Mouse (Mus musculus): ENCODE data around the gene Hyal2. TPM values are rescaled to one million over a fixed set of nuclear protein-coding genes. Genes with fewer than 3 reads are reported as not detected.

Hyal2 gene
- 143 and 155 TPM in 2 replicates for polyA plus RNA-seq (2014; fragmentation: Nextera tagmentation; extraction: Ambion mirVana)

GRCm38 (mm10) chr9:107567702-107568319 is at the start of gene Hyal2:
Gene Hyal2 (plus strand): TSS chr9:107567945.
- Histone ChIP-seq H3K27me3 (ENCODE audit: control insufficient read depth, insufficient read depth, low read length) (no peaks in the 10 kb centered on the region), H3K4me2 (ENCODE audit: low read depth, severe bottlenecking) (peak within 1 kb of the TSS; percentile 93), H3K36me3 (ENCODE audit: control insufficient read depth, insufficient read depth, low read length) (peaks cover 18% of the 10 kb centered on the region; the same call in 1 of the 2 replicates), H3K9ac (ENCODE audit: low read length) (peak within 1 kb of the TSS; percentile 89), H3K4me1 (ENCODE audit: control insufficient read depth, insufficient read depth, low read length) (peaks cover 26% of the 10 kb centered on the region), H3K27ac (replicated peaks; ENCODE audit: low read depth, low read length) (peak within 1 kb of the TSS; percentile 73), H3K4me3 (ENCODE audit: low read depth, low read length) (peak within 1 kb of the TSS; percentile 84), H3K9me3 (ENCODE audit: control insufficient read depth, low read length) (no peaks in the 10 kb centered on the region)
- WGBS = 5% methylated on average over 18 of the region's 18 CpGs
- peak; percentile 43 for DNase-seq (ENCODE audit: low spot score)
- ATAC-seq (ENCODE audit: insufficient number of reproducible peaks, low FRiP score, low TSS enrichment, low read depth) = no peak

GRCm38 (mm10) chr9:107520331-107520730 is 47.4 kb upstream of the Hyal2 start:
- ATAC-seq (ENCODE audit: insufficient number of reproducible peaks, low FRiP score, low TSS enrichment, low read depth) (no peak), DNase-seq (ENCODE audit: low spot score) (no peak)
- Histone ChIP-seq H3K27me3 (ENCODE audit: control insufficient read depth, insufficient read depth, low read length) (peaks cover 4% of the 10 kb centered on the region), H3K4me2 (ENCODE audit: low read depth, severe bottlenecking) (no peak overlapping the region), H3K9me3 (ENCODE audit: control insufficient read depth, low read length) (no peaks in the 10 kb centered on the region), H3K4me3 (ENCODE audit: low read depth, low read length) (no peak overlapping the region), H3K9ac (ENCODE audit: low read length) (no peak overlapping the region), H3K27ac (replicated peaks; ENCODE audit: low read depth, low read length) (no peak overlapping the region), H3K4me1 (ENCODE audit: control insufficient read depth, insufficient read depth, low read length) (peaks cover 8% of the 10 kb centered on the region; the same call in 1 of the 2 replicates), H3K36me3 (ENCODE audit: control insufficient read depth, insufficient read depth, low read length) (no peaks in the 10 kb centered on the region)
- whole genome bisulfite sequencing = 74% methylated on average over 6 of the region's 6 CpGs

- DNase-seq (ENCODE audit: low spot score) (no peak), ATAC-seq (ENCODE audit: insufficient number of reproducible peaks, low FRiP score, low TSS enrichment, low read depth) (no peak)
- no peak overlapping the region for H3K27ac ChIP-seq (replicated peaks; ENCODE audit: low read depth, low read length)
- H3K9me3 ChIP-seq (ENCODE audit: control insufficient read depth, low read length) = no peaks in the 10 kb centered on the region
- H3K4me2 ChIP-seq (ENCODE audit: low read depth, severe bottlenecking) = no peak overlapping the region
- H3K4me3 ChIP-seq (ENCODE audit: low read depth, low read length) = no peak overlapping the region
- WGBS = 62% methylated on average over 5 of the region's 5 CpGs
- no peak overlapping the region for H3K9ac ChIP-seq (ENCODE audit: low read length)
- peaks cover 8% of the 10 kb centered on the region; the same call in 1 of the 2 replicates for H3K4me1 ChIP-seq (ENCODE audit: control insufficient read depth, insufficient read depth, low read length)
- H3K27me3 ChIP-seq (ENCODE audit: control insufficient read depth, insufficient read depth, low read length) = peaks cover 11% of the 10 kb centered on the region
- H3K36me3 ChIP-seq (ENCODE audit: control insufficient read depth, insufficient read depth, low read length) = no peaks in the 10 kb centered on the region
These were observed 46.6 kb upstream of the Hyal2 start for GRCm38 (mm10) chr9:107521190-107521589.

- DNase-seq (ENCODE audit: low spot score) (no peak), ATAC-seq (ENCODE audit: insufficient number of reproducible peaks, low FRiP score, low TSS enrichment, low read depth) (no peak)
- H3K9ac ChIP-seq (ENCODE audit: low read length) = peak overlapping the region; percentile 35; the same call in 1 of the 2 replicates
- peaks cover 18% of the 10 kb centered on the region for H3K27me3 ChIP-seq (ENCODE audit: control insufficient read depth, insufficient read depth, low read length)
- H3K9me3 ChIP-seq (ENCODE audit: control insufficient read depth, low read length) = no peaks in the 10 kb centered on the region
- H3K4me1 ChIP-seq (ENCODE audit: control insufficient read depth, insufficient read depth, low read length) = peaks cover 12% of the 10 kb centered on the region; the same call in 1 of the 2 replicates
- 27% methylated on average over 25 of the region's 25 CpGs for WGBS
- H3K36me3 ChIP-seq (ENCODE audit: control insufficient read depth, insufficient read depth, low read length) = no peaks in the 10 kb centered on the region
- H3K4me2 ChIP-seq (ENCODE audit: low read depth, severe bottlenecking) = peak overlapping the region; percentile 13; the same call in 1 of the 2 replicates
- no peak overlapping the region for H3K4me3 ChIP-seq (ENCODE audit: low read depth, low read length)
- no peak overlapping the region for H3K27ac ChIP-seq (replicated peaks; ENCODE audit: low read depth, low read length)
These were observed 45.9 kb upstream of the Hyal2 start for GRCm38 (mm10) chr9:107521711-107522399.

GRCm38 (mm10) chr9:107522400-107522711 is 45.4 kb upstream of the Hyal2 start:
- DNase-seq (ENCODE audit: low spot score) (no peak), ATAC-seq (ENCODE audit: insufficient number of reproducible peaks, low FRiP score, low TSS enrichment, low read depth) (no peak)
- peaks cover 23% of the 10 kb centered on the region for H3K27me3 ChIP-seq (ENCODE audit: control insufficient read depth, insufficient read depth, low read length)
- peak overlapping the region; percentile 35; the same call in 1 of the 2 replicates for H3K9ac ChIP-seq (ENCODE audit: low read length)
- no peak overlapping the region for H3K4me3 ChIP-seq (ENCODE audit: low read depth, low read length)
- H3K4me1 ChIP-seq (ENCODE audit: control insufficient read depth, insufficient read depth, low read length) = peaks cover 15% of the 10 kb centered on the region
- no peaks in the 10 kb centered on the region for H3K9me3 ChIP-seq (ENCODE audit: control insufficient read depth, low read length)
- WGBS = 50% methylated on average over 2 of the region's 2 CpGs
- no peaks in the 10 kb centered on the region for H3K36me3 ChIP-seq (ENCODE audit: control insufficient read depth, insufficient read depth, low read length)
- peak overlapping the region; percentile 13; the same call in 1 of the 2 replicates for H3K4me2 ChIP-seq (ENCODE audit: low read depth, severe bottlenecking)
- H3K27ac ChIP-seq (replicated peaks; ENCODE audit: low read depth, low read length) = no peak overlapping the region

- DNase-seq (ENCODE audit: low spot score) (peak; percentile 85), ATAC-seq (ENCODE audit: insufficient number of reproducible peaks, low FRiP score, low TSS enrichment, low read depth) (peak; percentile 52; the same call in 1 of the 2 replicates)
- no peaks in the 10 kb centered on the region for H3K9me3 ChIP-seq (ENCODE audit: control insufficient read depth, low read length)
- peaks cover 32% of the 10 kb centered on the region for H3K27me3 ChIP-seq (ENCODE audit: control insufficient read depth, insufficient read depth, low read length)
- WGBS = 6% methylated on average over 44 of the region's 44 CpGs
- peak overlapping the region; percentile 24 for H3K4me3 ChIP-seq (ENCODE audit: low read depth, low read length)
- no peaks in the 10 kb centered on the region for H3K36me3 ChIP-seq (ENCODE audit: control insufficient read depth, insufficient read depth, low read length)
- H3K9ac ChIP-seq (ENCODE audit: low read length) = no peak overlapping the region
- peak overlapping the region; percentile 53 for H3K4me2 ChIP-seq (ENCODE audit: low read depth, severe bottlenecking)
- no peak overlapping the region for H3K27ac ChIP-seq (replicated peaks; ENCODE audit: low read depth, low read length)
- H3K4me1 ChIP-seq (ENCODE audit: control insufficient read depth, insufficient read depth, low read length) = peaks cover 13% of the 10 kb centered on the region
These were observed 41.3 kb upstream of the Hyal2 start for GRCm38 (mm10) chr9:107526198-107527026.

GRCm38 (mm10) chr9:107533791-107534407 is 33.8 kb upstream of the Hyal2 start, which contains the start of gene Tmem115:
Gene Tmem115 (plus strand): TSS chr9:107533945.
- H3K27me3 ChIP-seq (ENCODE audit: control insufficient read depth, insufficient read depth, low read length) = peaks cover 3% of the 10 kb centered on the region; the same call in 1 of the 2 replicates
- H3K4me3 ChIP-seq (ENCODE audit: low read depth, low read length) = peak within 1 kb of the TSS; percentile 74
- ATAC-seq (ENCODE audit: insufficient number of reproducible peaks, low FRiP score, low TSS enrichment, low read depth) = peak; percentile 96
- peaks cover 20% of the 10 kb centered on the region for H3K4me1 ChIP-seq (ENCODE audit: control insufficient read depth, insufficient read depth, low read length)
- no peaks in the 10 kb centered on the region for H3K9me3 ChIP-seq (ENCODE audit: control insufficient read depth, low read length)
- peaks cover 12% of the 10 kb centered on the region for H3K36me3 ChIP-seq (ENCODE audit: control insufficient read depth, insufficient read depth, low read length)
- H3K9ac ChIP-seq (ENCODE audit: low read length) = peak within 1 kb of the TSS; percentile 73
- peak within 1 kb of the TSS; percentile 97 for H3K4me2 ChIP-seq (ENCODE audit: low read depth, severe bottlenecking)
- DNase-seq (ENCODE audit: low spot score) = peak; percentile 92
- H3K27ac ChIP-seq (replicated peaks; ENCODE audit: low read depth, low read length) = no peak within 1 kb of the TSS
- under 1% methylated on average over 48 of the region's 48 CpGs for WGBS

Data from limb, embryonic 11.5 days (tissue).